Mouse (Mus musculus): Measurements from ENCODE around the gene Rela. TPM values are rescaled to one million over a fixed set of nuclear protein-coding genes. Genes with fewer than 3 reads are reported as not detected.

Gene Rela
- polyA plus RNA-seq (2012; ENCODE audit: insufficient read depth, low replicate concordance): 105 and 119 TPM in 2 replicates

GRCm38 (mm10) chr19:5637069-5638047, at the start of gene Rela:
Rela (plus strand) TSS chr19:5637483.
- no peak for TF ChIP-seq GATA1 (IDR thresholded peaks at IDR 0.05; ENCODE audit: borderline replicate concordance, low read length)
- no peaks in the 10 kb centered on the region for H3K9me3 ChIP-seq
- peaks cover 42% of the 10 kb centered on the region for H3K36me3 ChIP-seq (replicated peaks; ENCODE audit: low read length)
- H3K4me3 ChIP-seq (replicated peaks): peak within 1 kb of the TSS; percentile 98
- no peaks in the 10 kb centered on the region for H3K27me3 ChIP-seq (replicated peaks)
- H3K4me1 ChIP-seq: peaks cover 52% of the 10 kb centered on the region

- Histone ChIP-seq H3K4me3 (replicated peaks) (no peak overlapping the region), H3K36me3 (replicated peaks; ENCODE audit: low read length) (no peaks in the 10 kb centered on the region), H3K4me1 (0 out of 2 replicates have a peak, but pooled peaks cover 6% of the 10 kb centered on the region), H3K27me3 (replicated peaks) (peaks cover 30% of the 10 kb centered on the region), H3K9me3 (no peaks in the 10 kb centered on the region)
- TF ChIP-seq GATA1 (IDR thresholded peaks at IDR 0.05; ENCODE audit: borderline replicate concordance, low read length): no peak
- TF ChIP-seq FLI1 (IDR thresholded peaks at IDR 0.05; ENCODE audit: low read length): no peak
Observed at GRCm38 (mm10) chr19:5589159-5589558, 48.1 kb upstream of the Rela start.

- no peaks in the 10 kb centered on the region for H3K36me3 ChIP-seq (replicated peaks; ENCODE audit: low read length)
- no peak overlapping the region for H3K4me3 ChIP-seq (replicated peaks)
- no peak for TF ChIP-seq GATA1 (IDR thresholded peaks at IDR 0.05; ENCODE audit: borderline replicate concordance, low read length)
- no peak for TF ChIP-seq FLI1 (IDR thresholded peaks at IDR 0.05; ENCODE audit: low read length)
- H3K9me3 ChIP-seq: no peaks in the 10 kb centered on the region
- H3K27me3 ChIP-seq (replicated peaks): peaks cover 12% of the 10 kb centered on the region
- H3K4me1 ChIP-seq: peaks cover 3% of the 10 kb centered on the region; the same call in 1 of the 2 replicates
Observed at GRCm38 (mm10) chr19:5591888-5592287, 45.4 kb upstream of the Rela start.

- TF ChIP-seq FLI1 (IDR thresholded peaks at IDR 0.05; ENCODE audit: low read length) (no peak), GATA1 (IDR thresholded peaks at IDR 0.05; ENCODE audit: borderline replicate concordance, low read length) (no peak)
- H3K27me3 ChIP-seq (replicated peaks): peaks cover 1% of the 10 kb centered on the region
- H3K9me3 ChIP-seq: no peaks in the 10 kb centered on the region
- no peak overlapping the region for H3K4me3 ChIP-seq (replicated peaks)
- H3K4me1 ChIP-seq: peaks cover 59% of the 10 kb centered on the region
- peaks cover 18% of the 10 kb centered on the region for H3K36me3 ChIP-seq (replicated peaks; ENCODE audit: low read length)
Observed at GRCm38 (mm10) chr19:5599224-5599623, 38.1 kb upstream of the Rela start.

GRCm38 (mm10) chr19:5601752-5602541, 35.3 kb upstream of the Rela start, which contains the start of gene Rnaseh2c:
Rnaseh2c (plus strand) TSS chr19:5601873.
- peaks cover 45% of the 10 kb centered on the region for H3K36me3 ChIP-seq (replicated peaks; ENCODE audit: low read length)
- peak within 1 kb of the TSS; percentile 94 for H3K4me3 ChIP-seq (replicated peaks)
- TF ChIP-seq GATA1 (IDR thresholded peaks at IDR 0.05; ENCODE audit: borderline replicate concordance, low read length) (no peak), FLI1 (IDR thresholded peaks at IDR 0.05; ENCODE audit: low read length) (no peak)
- peaks cover 82% of the 10 kb centered on the region for H3K4me1 ChIP-seq
- no peaks in the 10 kb centered on the region for H3K9me3 ChIP-seq
- peaks cover 1% of the 10 kb centered on the region for H3K27me3 ChIP-seq (replicated peaks)

- peaks cover 88% of the 10 kb centered on the region for H3K4me1 ChIP-seq
- peak overlapping the region; percentile 94 for H3K4me3 ChIP-seq (replicated peaks)
- no peaks in the 10 kb centered on the region for H3K27me3 ChIP-seq (replicated peaks)
- peaks cover 62% of the 10 kb centered on the region for H3K36me3 ChIP-seq (replicated peaks; ENCODE audit: low read length)
- no peaks in the 10 kb centered on the region for H3K9me3 ChIP-seq
- no peak for TF ChIP-seq GATA1 (IDR thresholded peaks at IDR 0.05; ENCODE audit: borderline replicate concordance, low read length)
- TF ChIP-seq FLI1 (IDR thresholded peaks at IDR 0.05; ENCODE audit: low read length): no peak
Observed at GRCm38 (mm10) chr19:5603664-5604063, 33.6 kb upstream of the Rela start.

- no peaks in the 10 kb centered on the region for H3K9me3 ChIP-seq
- TF ChIP-seq FLI1 (IDR thresholded peaks at IDR 0.05; ENCODE audit: low read length) (no peak), GATA1 (IDR thresholded peaks at IDR 0.05; ENCODE audit: borderline replicate concordance, low read length) (no peak)
- no peaks in the 10 kb centered on the region for H3K27me3 ChIP-seq (replicated peaks)
- no peak overlapping the region for H3K4me3 ChIP-seq (replicated peaks)
- H3K4me1 ChIP-seq: peaks cover 87% of the 10 kb centered on the region
- peaks cover 66% of the 10 kb centered on the region for H3K36me3 ChIP-seq (replicated peaks; ENCODE audit: low read length)
Observed at GRCm38 (mm10) chr19:5605126-5605525, 32.2 kb upstream of the Rela start.

- Histone ChIP-seq H3K9me3 (no peaks in the 10 kb centered on the region), H3K36me3 (replicated peaks; ENCODE audit: low read length) (peaks cover 66% of the 10 kb centered on the region), H3K4me3 (replicated peaks) (no peak overlapping the region), H3K4me1 (peaks cover 90% of the 10 kb centered on the region), H3K27me3 (replicated peaks) (no peaks in the 10 kb centered on the region)
- TF ChIP-seq GATA1 (IDR thresholded peaks at IDR 0.05; ENCODE audit: borderline replicate concordance, low read length): no peak
- TF ChIP-seq FLI1 (IDR thresholded peaks at IDR 0.05; ENCODE audit: low read length): no peak
Observed at GRCm38 (mm10) chr19:5606196-5606595, 31.1 kb upstream of the Rela start.

GRCm38 (mm10) chr19:5607705-5608410, 29.4 kb upstream of the Rela start:
- no peak for TF ChIP-seq GATA1 (IDR thresholded peaks at IDR 0.05; ENCODE audit: borderline replicate concordance, low read length)
- TF ChIP-seq FLI1 (IDR thresholded peaks at IDR 0.05; ENCODE audit: low read length): no peak
- Histone ChIP-seq H3K36me3 (replicated peaks; ENCODE audit: low read length) (peaks cover 62% of the 10 kb centered on the region), H3K9me3 (no peaks in the 10 kb centered on the region), H3K27me3 (replicated peaks) (no peaks in the 10 kb centered on the region), H3K4me1 (peaks cover 87% of the 10 kb centered on the region), H3K4me3 (replicated peaks) (no peak overlapping the region)
